Mouse (Mus musculus) embryonic facial prominence, embryonic 15.5 days (tissue): ENCODE results near the gene Itgb2. TPM values are rescaled to one million over a fixed set of nuclear protein-coding genes. Genes with fewer than 3 reads are reported as not detected.

ENCODE experiments used
- ATAC-seq: fragments of 200-750 bp; cut with Nextera tagmentation; 2 replicates; pipeline ENCODE4 v1.8.0; 2017; ENCODE audit warnings: low read depth, moderate TSS enrichment; ENCODE audit not compliant: insufficient number of reproducible peaks, low FRiP score, low TSS enrichment
- H3K27ac ChIP-seq: fragments of 300-500 bp; sonication (generic); replicated peaks from 2 replicates; pipeline ENCODE4 v1.5.1; 2015; ENCODE audit warnings: mild to moderate bottlenecking, inconsistent platforms
- H3K27me3 ChIP-seq: fragments of 300-500 bp; sonication (generic); 2 replicates; pipeline ENCODE4 v1.6.1; 2015; ENCODE audit warnings: inconsistent platforms
- H3K36me3 ChIP-seq: fragments of 300-500 bp; sonication (generic); 2 replicates; pipeline ENCODE4 v1.6.1; 2015; ENCODE audit warnings: mild to moderate bottlenecking, inconsistent platforms
- H3K4me1 ChIP-seq: fragments of 300-500 bp; sonication (generic); 2 replicates; pipeline ENCODE4 v1.6.1; 2015; ENCODE audit warnings: inconsistent platforms
- H3K4me2 ChIP-seq: fragments of 300-500 bp; sonication (generic); replicated peaks from 2 replicates; pipeline ENCODE4 v1.6.1; 2015; ENCODE audit warnings: mild to moderate bottlenecking, inconsistent platforms
- H3K4me3 ChIP-seq: fragments of 300-500 bp; sonication (generic); replicated peaks from 2 replicates; pipeline ENCODE4 v1.5.1; 2015; ENCODE audit warnings: mild to moderate bottlenecking, inconsistent platforms
- H3K9ac ChIP-seq: fragments of 300-500 bp; sonication (generic); 2 replicates; pipeline ENCODE4 v1.6.1; 2015; ENCODE audit warnings: inconsistent platforms
- H3K9me3 ChIP-seq: fragments of 300-500 bp; sonication (generic); replicated peaks from 2 replicates; pipeline ENCODE4 v1.6.1; 2016; ENCODE audit warnings: inconsistent platforms
- WGBS: fragments of 180-500 bp; shearing (Covaris S2); methylation state at CpG from one replicate; pipeline ENCODE4 v1.1.7; 2015; 5-methylcytosine and 5-hydroxymethylcytosine counted together
- polyA plus RNA-seq: library from polyadenylated mRNA; unstranded; fragments of >200 nt; fragmentation: Nextera tagmentation; extraction: Ambion mirVana; gene quantifications from 2 replicates; pipeline ENCODE4 v1.2.1, GENCODE M21; 2015

Gene Itgb2
- polyA plus RNA-seq, 1 experiment from 2014 or later = 2.8 TPM

DNA sequence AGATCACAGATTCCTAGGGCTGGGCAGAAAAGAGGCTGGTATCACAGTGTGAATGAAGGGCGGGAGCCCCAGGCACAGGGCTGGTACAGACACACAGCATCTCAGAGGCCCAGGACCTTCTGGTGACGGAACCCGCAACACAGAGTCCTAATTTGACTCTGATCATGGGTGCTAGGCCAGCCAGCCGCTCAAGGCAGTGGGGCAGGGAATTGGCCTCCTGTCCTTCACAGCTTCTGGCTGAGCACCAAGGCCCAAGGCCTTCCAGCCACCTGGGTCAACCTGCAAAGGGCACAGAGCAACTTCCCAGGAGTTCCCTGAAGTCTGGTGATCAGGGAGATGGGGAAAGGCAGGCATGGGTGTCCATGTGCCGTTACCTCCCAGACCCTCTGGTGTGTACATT is 12.3 kb upstream of the Itgb2 start:
- no peak overlapping the region for H3K27ac ChIP-seq
- H3K27me3 ChIP-seq = no peaks in the 10 kb centered on the region
- H3K4me2 ChIP-seq = no peak overlapping the region
- H3K9ac ChIP-seq = no peak overlapping the region
- H3K4me1 ChIP-seq = peaks cover 34% of the 10 kb centered on the region
- H3K9me3 ChIP-seq = no peaks in the 10 kb centered on the region
- H3K4me3 ChIP-seq = no peak overlapping the region
- no peak for ATAC-seq
- 88% methylated on average over 5 of the region's 5 CpGs for WGBS
- peaks cover 3% of the 10 kb centered on the region; the same call in 1 of the 2 replicates for H3K36me3 ChIP-seq

DNA sequence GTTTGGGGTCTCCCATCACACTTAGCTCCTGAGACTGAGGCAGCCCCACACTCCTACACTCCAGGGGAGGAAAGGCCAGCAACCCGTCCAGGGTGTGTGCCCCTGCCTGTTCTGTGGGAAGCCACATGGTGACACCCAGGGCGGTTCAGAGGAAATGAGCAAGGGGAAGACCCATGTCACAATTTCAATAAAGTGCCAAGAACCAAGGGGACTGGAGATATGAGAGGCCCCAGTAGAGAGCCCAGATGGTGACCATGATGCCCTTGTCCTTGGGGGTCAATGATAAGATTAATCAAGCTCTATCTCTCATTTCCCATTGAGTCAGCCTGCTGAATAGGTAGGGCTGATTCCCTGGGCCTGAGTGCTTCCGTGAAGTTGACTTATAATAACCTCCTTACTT is 10.9 kb upstream of the Itgb2 start:
- H3K4me1 ChIP-seq = peaks cover 33% of the 10 kb centered on the region
- H3K27me3 ChIP-seq = no peaks in the 10 kb centered on the region
- WGBS = 71% methylated on average over 3 of the region's 3 CpGs
- no peak overlapping the region for H3K27ac ChIP-seq
- H3K9me3 ChIP-seq = no peaks in the 10 kb centered on the region
- no peak overlapping the region for H3K9ac ChIP-seq
- no peaks in the 10 kb centered on the region for H3K36me3 ChIP-seq
- no peak for ATAC-seq
- no peak overlapping the region for H3K4me2 ChIP-seq
- H3K4me3 ChIP-seq = no peak overlapping the region

DNA sequence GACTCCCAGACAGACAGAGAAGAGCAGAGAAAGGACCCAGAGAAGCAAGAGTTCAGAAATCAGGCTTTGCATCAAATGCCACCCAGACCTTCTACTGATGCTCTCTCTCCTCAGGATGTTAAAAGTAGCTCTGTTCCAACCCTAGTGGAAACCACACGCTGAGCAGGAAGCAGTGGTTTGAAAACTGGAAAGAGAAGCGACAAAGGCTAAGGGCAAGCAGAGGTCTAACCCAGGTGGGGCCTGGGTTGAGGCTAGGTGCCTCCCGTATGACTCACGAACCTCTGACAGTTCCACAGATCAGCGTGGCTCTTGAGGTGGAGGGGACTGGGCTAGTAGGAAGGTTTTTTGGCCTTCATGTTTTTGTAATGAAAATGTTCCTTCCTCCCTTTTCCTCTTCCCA is 9.6 kb upstream of the Itgb2 start:
- Histone ChIP-seq H3K4me3 (no peak overlapping the region), H3K4me2 (no peak overlapping the region), H3K27ac (no peak overlapping the region), H3K27me3 (no peaks in the 10 kb centered on the region), H3K36me3 (no peaks in the 10 kb centered on the region), H3K9ac (no peak overlapping the region), H3K9me3 (no peaks in the 10 kb centered on the region), H3K4me1 (peaks cover 23% of the 10 kb centered on the region)
- no peak for ATAC-seq
- WGBS = 80% methylated on average over 5 of the region's 5 CpGs

DNA sequence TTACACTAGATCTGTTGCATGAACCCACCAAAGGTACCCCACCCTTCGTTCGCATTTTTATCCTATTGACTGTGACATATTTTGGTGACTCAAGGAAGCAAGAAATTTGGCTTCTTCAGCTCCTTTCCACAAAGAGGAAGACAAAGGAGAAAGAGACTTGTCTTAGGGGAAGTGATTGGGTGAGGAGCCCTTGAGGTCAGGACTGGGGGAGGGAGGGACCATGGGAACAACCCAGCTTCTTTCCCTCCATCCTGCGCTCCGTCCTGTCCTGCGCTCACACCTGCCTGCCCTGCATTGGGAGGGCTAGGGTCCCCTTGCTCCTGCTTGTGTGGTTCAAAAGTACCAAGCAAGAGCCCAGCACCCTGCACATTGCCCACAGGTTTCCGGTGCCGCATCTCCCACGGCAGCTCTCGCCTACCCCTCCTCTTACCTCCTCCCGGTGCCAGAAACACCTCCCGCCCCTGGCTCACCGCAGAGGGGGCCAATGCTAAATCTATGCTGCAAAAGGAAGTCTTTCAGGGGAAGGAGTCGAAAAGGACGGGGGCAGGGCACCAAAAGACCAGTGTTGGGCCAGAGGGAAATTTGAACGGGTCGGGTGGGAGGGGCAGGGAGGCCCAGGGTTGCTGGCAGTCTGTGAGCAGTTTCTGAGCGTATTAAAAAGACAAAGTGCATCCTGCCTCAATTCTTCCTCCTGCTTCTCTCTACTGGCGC is 7.9 kb upstream of the Itgb2 start:
- 13% methylated on average over 18 of the region's 18 CpGs for WGBS
- H3K9me3 ChIP-seq = no peaks in the 10 kb centered on the region
- H3K4me2 ChIP-seq = peak overlapping the region; percentile 56
- H3K4me3 ChIP-seq = peak overlapping the region; percentile 32
- ATAC-seq = 0 out of 2 replicates have a peak, but pooled peaks have one; percentile 35
- H3K9ac ChIP-seq = no peak overlapping the region
- no peaks in the 10 kb centered on the region for H3K27me3 ChIP-seq
- peaks cover 12% of the 10 kb centered on the region for H3K4me1 ChIP-seq
- no peaks in the 10 kb centered on the region for H3K36me3 ChIP-seq
- no peak overlapping the region for H3K27ac ChIP-seq

DNA sequence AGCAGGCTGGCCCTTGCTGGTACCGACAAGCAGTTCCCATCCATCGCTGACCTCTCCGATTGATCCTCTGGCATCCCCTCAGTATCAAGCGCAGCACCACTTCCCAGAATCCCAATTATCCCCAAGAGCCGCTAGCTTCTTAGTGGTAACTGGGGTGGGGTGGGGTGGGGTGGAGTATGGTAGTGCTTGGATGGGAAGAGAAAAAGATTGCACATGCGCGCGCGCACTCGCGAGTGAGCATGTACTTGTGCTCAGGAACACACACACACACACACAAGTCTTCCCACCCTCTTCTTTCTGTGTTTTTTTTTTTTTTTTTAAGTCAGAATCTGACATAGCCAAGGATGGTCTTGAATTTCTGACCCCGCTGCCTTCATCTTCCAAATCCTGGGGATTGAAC is 7.3 kb upstream of the Itgb2 start:
- H3K4me2 ChIP-seq = peak overlapping the region; percentile 56
- H3K27me3 ChIP-seq = no peaks in the 10 kb centered on the region
- no peak for ATAC-seq
- no peaks in the 10 kb centered on the region for H3K9me3 ChIP-seq
- H3K36me3 ChIP-seq = no peaks in the 10 kb centered on the region
- WGBS = 54% methylated on average over 12 of the region's 12 CpGs
- H3K4me3 ChIP-seq = peak overlapping the region; percentile 32
- H3K4me1 ChIP-seq = peaks cover 10% of the 10 kb centered on the region
- no peak overlapping the region for H3K27ac ChIP-seq
- no peak overlapping the region for H3K9ac ChIP-seq

DNA sequence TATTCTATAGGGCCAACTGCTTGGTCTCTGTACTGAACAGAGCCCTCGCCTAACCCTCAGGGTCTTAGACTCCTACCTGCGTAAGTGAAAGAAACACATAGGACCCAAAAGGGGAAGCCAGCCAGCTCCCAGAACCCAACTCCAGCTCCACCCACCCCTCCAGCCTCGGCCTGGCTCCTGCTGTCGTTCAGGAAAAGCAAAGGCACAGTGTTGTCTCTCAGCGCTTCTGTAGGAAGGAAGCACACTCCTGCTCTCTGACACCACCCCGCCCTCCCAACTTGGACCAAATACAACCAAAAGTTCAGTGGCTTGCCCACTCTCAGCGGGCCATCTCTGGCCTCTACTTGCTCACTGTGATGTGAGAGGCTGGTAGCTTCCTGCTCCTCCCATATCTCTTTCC is 6.7 kb upstream of the Itgb2 start:
- H3K27ac ChIP-seq = no peak overlapping the region
- H3K4me3 ChIP-seq = no peak overlapping the region
- H3K4me2 ChIP-seq = no peak overlapping the region
- no peak for ATAC-seq
- WGBS = 65% methylated on average over 7 of the region's 7 CpGs
- H3K4me1 ChIP-seq = peaks cover 10% of the 10 kb centered on the region
- H3K9me3 ChIP-seq = no peaks in the 10 kb centered on the region
- no peak overlapping the region for H3K9ac ChIP-seq
- no peaks in the 10 kb centered on the region for H3K36me3 ChIP-seq
- no peaks in the 10 kb centered on the region for H3K27me3 ChIP-seq

DNA sequence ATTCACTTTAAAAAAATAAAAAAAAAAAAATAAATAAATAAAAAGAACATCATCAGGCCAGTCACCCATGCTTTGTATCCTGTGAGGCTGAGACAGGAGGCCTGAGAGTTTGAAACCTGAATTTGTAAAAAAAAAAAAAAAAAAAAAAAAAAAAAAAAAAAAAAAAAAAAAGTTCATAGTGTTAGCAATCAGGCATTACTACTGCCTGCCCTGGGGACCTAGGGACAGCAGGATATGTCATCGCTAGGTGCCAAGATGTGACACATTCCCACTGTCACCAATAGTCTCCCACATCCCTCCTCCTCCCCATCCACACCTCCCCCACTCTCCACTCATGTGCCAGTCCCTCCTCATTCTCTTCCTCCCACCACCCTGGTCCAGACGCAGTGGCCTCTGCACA is 3.6 kb upstream of the Itgb2 start:
- H3K36me3 ChIP-seq = no peaks in the 10 kb centered on the region
- H3K4me2 ChIP-seq = no peak overlapping the region
- H3K9me3 ChIP-seq = no peaks in the 10 kb centered on the region
- no peak for ATAC-seq
- no peak overlapping the region for H3K27ac ChIP-seq
- 77% methylated on average over 2 of the region's 2 CpGs for WGBS
- no peak overlapping the region for H3K4me3 ChIP-seq
- H3K27me3 ChIP-seq = no peaks in the 10 kb centered on the region
- peaks cover 10% of the 10 kb centered on the region for H3K4me1 ChIP-seq
- H3K9ac ChIP-seq = no peak overlapping the region

DNA sequence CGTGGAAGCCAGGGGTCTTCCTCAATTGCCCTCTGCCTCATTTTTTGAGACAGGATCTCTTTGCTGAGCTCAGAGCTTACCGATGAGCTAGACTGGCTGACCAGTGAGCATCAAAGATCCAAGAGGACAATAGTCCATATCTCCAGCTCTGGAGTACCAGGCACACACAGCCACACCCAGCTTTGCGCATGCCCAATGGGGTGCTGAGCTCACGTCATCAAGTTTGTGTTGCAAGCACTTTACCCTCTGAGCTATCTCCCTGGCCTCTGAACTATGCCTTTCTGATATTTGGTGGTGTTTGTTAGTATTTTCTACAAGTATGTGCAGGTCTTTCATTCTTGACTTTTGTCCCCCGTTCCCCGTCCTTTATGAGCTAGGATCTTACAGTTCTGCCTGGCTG is 1.4 kb upstream of the Itgb2 start:
- ATAC-seq = no peak
- H3K9me3 ChIP-seq = no peaks in the 10 kb centered on the region
- no peak overlapping the region for H3K4me2 ChIP-seq
- H3K9ac ChIP-seq = no peak overlapping the region
- WGBS = 83% methylated on average over 6 of the region's 6 CpGs
- no peaks in the 10 kb centered on the region for H3K4me1 ChIP-seq
- H3K36me3 ChIP-seq = no peaks in the 10 kb centered on the region
- no peak overlapping the region for H3K27ac ChIP-seq
- no peak overlapping the region for H3K4me3 ChIP-seq
- no peaks in the 10 kb centered on the region for H3K27me3 ChIP-seq

DNA sequence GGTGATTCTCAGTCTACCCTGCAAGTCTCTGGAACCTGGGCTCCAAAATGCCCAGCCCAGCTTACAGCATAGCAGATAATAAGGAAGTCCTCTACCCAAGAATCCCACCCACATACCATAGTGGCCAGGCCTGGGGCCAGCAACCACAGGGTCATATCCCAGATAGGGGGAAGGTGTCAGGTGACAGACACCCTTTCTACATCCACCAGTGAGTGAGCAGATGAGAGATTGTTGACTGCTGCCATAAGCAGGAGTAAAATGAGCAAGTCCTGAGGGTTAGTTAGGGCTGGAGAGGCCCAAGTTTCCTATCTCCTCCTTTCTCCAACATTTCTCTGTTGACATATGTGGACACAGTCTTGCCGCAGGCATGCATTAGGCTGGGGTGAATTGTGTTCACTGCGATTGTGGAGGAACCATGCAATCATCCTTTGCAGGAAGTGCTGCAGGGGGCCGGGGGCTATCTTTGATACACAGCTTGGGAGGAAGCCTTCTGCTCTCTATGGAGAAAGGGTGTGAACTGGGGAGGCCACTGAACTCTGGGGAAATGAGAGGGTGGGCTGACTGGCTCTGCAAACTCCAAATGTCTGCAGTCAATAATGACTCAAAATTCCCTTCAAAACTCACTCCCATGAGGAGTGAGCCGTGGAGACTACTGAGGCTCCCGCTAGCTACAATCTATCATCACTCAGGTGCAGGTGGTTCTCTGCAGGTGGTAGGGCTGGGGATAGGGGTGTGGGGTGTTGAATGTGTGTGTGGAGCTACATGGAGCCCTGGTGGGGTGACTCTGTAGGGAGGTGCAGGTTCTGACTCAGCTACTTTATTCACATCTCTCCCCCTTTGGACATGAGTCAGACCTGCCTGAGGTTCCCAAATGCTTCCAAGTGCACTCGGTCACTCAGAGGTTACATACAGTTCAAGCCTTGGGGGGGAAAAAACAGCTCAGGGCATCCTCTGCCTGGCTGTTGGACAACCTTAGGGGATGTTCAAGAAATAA is 1.3 kb downstream of the Itgb2 start:
- 73% methylated on average over 6 of the region's 6 CpGs for whole genome bisulfite sequencing
- Histone ChIP-seq H3K27me3 (no peaks in the 10 kb centered on the region), H3K4me1 (no peaks in the 10 kb centered on the region)

DNA sequence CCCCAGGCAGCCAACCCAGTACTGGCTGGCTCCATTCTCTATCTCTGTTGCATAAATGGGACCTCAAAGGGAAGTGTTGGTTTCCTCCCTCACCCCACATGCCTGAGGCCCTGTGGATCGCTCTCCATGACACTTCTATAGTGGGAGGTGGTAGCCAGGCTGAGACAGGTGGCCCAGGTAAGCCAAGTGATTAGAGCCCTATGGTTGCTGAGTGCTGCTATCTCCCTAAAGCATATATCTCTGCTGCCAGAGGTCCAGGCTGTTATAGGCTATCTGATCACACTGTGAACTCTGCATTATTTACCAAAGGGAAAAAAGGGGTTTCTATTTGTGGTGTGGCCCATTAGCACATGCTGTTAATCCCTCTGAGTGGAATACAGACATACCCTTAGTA is 2.0 kb downstream of the Itgb2 start:
- no peak overlapping the region for H3K9ac ChIP-seq
- no peaks in the 10 kb centered on the region for H3K36me3 ChIP-seq
- no peaks in the 10 kb centered on the region for H3K9me3 ChIP-seq
- H3K27me3 ChIP-seq = no peaks in the 10 kb centered on the region
- H3K27ac ChIP-seq = no peak overlapping the region
- WGBS = 79% methylated on average over 1 of the region's 1 CpGs
- H3K4me3 ChIP-seq = no peak overlapping the region
- no peaks in the 10 kb centered on the region for H3K4me1 ChIP-seq
- no peak for ATAC-seq
- no peak overlapping the region for H3K4me2 ChIP-seq

More for the DNA sequence above, 1.3 kb downstream of the Itgb2 start:
- H3K27ac ChIP-seq = no peak overlapping the region
- no peaks in the 10 kb centered on the region for H3K9me3 ChIP-seq
- no peak overlapping the region for H3K9ac ChIP-seq
- H3K36me3 ChIP-seq = no peaks in the 10 kb centered on the region
- H3K4me3 ChIP-seq = no peak overlapping the region
- ATAC-seq = no peak
- H3K4me2 ChIP-seq = no peak overlapping the region

DNA sequence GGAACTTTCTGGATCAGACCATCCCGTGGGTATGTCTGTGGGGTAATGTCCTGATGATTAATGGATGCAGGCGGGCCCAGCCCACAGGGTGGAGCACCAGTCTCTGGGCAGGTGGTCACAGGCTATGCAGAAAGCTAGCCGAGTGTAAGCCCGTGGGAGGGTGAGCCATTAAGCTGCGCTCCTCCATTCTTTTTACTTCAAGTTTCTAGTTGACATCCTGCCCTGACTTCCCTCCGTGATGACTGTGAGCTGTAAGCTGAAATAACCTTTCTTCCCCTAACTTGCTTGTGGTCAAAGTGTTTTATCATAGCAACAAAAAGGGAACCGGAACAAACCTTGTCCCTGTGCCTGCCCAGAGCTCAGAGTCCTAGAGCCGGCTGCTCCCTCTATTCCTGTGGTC is 6.7 kb downstream of the Itgb2 start:
- Histone ChIP-seq H3K4me1 (no peaks in the 10 kb centered on the region), H3K9ac (no peak overlapping the region), H3K27me3 (no peaks in the 10 kb centered on the region), H3K4me2 (no peak overlapping the region), H3K36me3 (no peaks in the 10 kb centered on the region), H3K9me3 (no peaks in the 10 kb centered on the region), H3K27ac (no peak overlapping the region), H3K4me3 (no peak overlapping the region)
- no peak for ATAC-seq
- WGBS = 71% methylated on average over 8 of the region's 8 CpGs
